Mouse (Mus musculus) embryonic facial prominence, embryonic 11.5 days (tissue): ENCODE results near the gene Gnaq. TPM values are rescaled to one million over a fixed set of nuclear protein-coding genes. Genes with fewer than 3 reads are reported as not detected.
A peak's percentile ranks its signal among the peaks of the same experiment; 100 is the strongest.

Experiments used
- ATAC-seq: fragments of 200-750 bp; cut with Nextera tagmentation; replicated peaks from 2 replicates; pipeline ENCODE4 v1.8.0; 2017; ENCODE audit warnings: low read depth; ENCODE audit not compliant: insufficient number of reproducible peaks, low FRiP score, low TSS enrichment
- DNase-seq: peaks from one replicate; pipeline ENCODE4 v3.0.0-alpha.2; 2015; ENCODE audit warnings: low spot score
- H3K27ac ChIP-seq: fragments of 300-500 bp; sonication (generic); replicated peaks from 2 replicates; pipeline ENCODE4 v1.5.1; 2014; ENCODE audit warnings: mild to moderate bottlenecking, low read depth, low read length, control low read depth
- H3K27me3 ChIP-seq: fragments of 300-500 bp; sonication (generic); 2 replicates; pipeline ENCODE4 v1.6.1; 2014; ENCODE audit warnings: mild to moderate bottlenecking, low read length, moderate library complexity, mixed read lengths; ENCODE audit not compliant: control insufficient read depth, insufficient read depth
- H3K36me3 ChIP-seq: fragments of 300-500 bp; sonication (generic); replicated peaks from 2 replicates; pipeline ENCODE4 v1.6.1; 2014; ENCODE audit warnings: low read depth, mild to moderate bottlenecking, low read length, moderate library complexity, mixed read lengths; ENCODE audit not compliant: control insufficient read depth, insufficient read depth
- H3K4me1 ChIP-seq: fragments of 300-500 bp; sonication (generic); 2 replicates; pipeline ENCODE4 v1.6.1; 2014; ENCODE audit warnings: low read length, mixed read lengths; ENCODE audit not compliant: control insufficient read depth, insufficient read depth
- H3K4me2 ChIP-seq: fragments of 300-500 bp; sonication (generic); 2 replicates; pipeline ENCODE4 v1.6.1; 2014; ENCODE audit warnings: low read depth, mild to moderate bottlenecking, control low read depth, low read length, moderate library complexity
- H3K4me3 ChIP-seq: fragments of 300-500 bp; sonication (generic); 2 replicates; pipeline ENCODE4 v1.5.1; 2014; ENCODE audit warnings: low read depth, low read length, control low read depth
- H3K9ac ChIP-seq: fragments of 300-500 bp; sonication (generic); replicated peaks from 2 replicates; pipeline ENCODE4 v1.6.1; 2014; ENCODE audit warnings: mild to moderate bottlenecking, control low read depth, low read length
- H3K9me3 ChIP-seq: fragments of 300-500 bp; sonication (generic); replicated peaks from 2 replicates; pipeline ENCODE4 v1.6.1; 2016; ENCODE audit warnings: mild to moderate bottlenecking, low read length, inconsistent platforms, mixed read lengths; ENCODE audit not compliant: control insufficient read depth
- WGBS: fragments of 180-500 bp; shearing (Covaris S2); extraction: QIAGEN DNeasy Blood & Tissue Kit; methylation state at CpG from one replicate; pipeline ENCODE4 v1.1.7; 2014; 5-methylcytosine and 5-hydroxymethylcytosine counted together
- polyA plus RNA-seq: library from polyadenylated mRNA; unstranded; fragments of >200 nt; fragmentation: Nextera tagmentation; extraction: Ambion mirVana; gene quantifications from 2 replicates; pipeline ENCODE4 v1.2.1, GENCODE M21; 2014

The Gnaq gene
- polyA plus RNA-seq, 1 experiment from 2014 or later, result 16.2 TPM

GRCm38 (mm10) chr19:16181852-16182475 is 49.3 kb downstream of the Gnaq start:
- 80% methylated on average over 7 of the region's 7 CpGs for WGBS
- no peak overlapping the region for H3K4me3 ChIP-seq
- H3K4me2 ChIP-seq, result no peak overlapping the region
- H3K9ac ChIP-seq, result no peak overlapping the region
- DNase-seq (peak; percentile 21), ATAC-seq (no peak)
- H3K36me3 ChIP-seq, result no peaks in the 10 kb centered on the region
- no peaks in the 10 kb centered on the region for H3K27me3 ChIP-seq
- no peaks in the 10 kb centered on the region; the same call in 1 of the 2 replicates for H3K4me1 ChIP-seq
- H3K27ac ChIP-seq, result no peak overlapping the region
- H3K9me3 ChIP-seq, result no peaks in the 10 kb centered on the region

GRCm38 (mm10) chr19:16183592-16184365 is 51.1 kb downstream of the Gnaq start:
- H3K4me2 ChIP-seq, result no peak overlapping the region
- ATAC-seq, result no peak
- 83% methylated on average over 10 of the region's 10 CpGs for WGBS
- no peaks in the 10 kb centered on the region for H3K27me3 ChIP-seq
- H3K4me3 ChIP-seq, result no peak overlapping the region
- H3K9ac ChIP-seq, result no peak overlapping the region
- H3K4me1 ChIP-seq, result 0 out of 2 replicates have a peak, but pooled peaks cover 3% of the 10 kb centered on the region
- DNase-seq, result no peak
- H3K27ac ChIP-seq, result no peak overlapping the region
- H3K36me3 ChIP-seq, result no peaks in the 10 kb centered on the region
- H3K9me3 ChIP-seq, result no peaks in the 10 kb centered on the region

- no peak for ATAC-seq
- Histone ChIP-seq H3K4me1 (0 out of 2 replicates have a peak, but pooled peaks cover 3% of the 10 kb centered on the region), H3K27ac (no peak overlapping the region), H3K9ac (no peak overlapping the region), H3K4me2 (no peak overlapping the region), H3K4me3 (no peak overlapping the region), H3K36me3 (no peaks in the 10 kb centered on the region), H3K27me3 (no peaks in the 10 kb centered on the region), H3K9me3 (no peaks in the 10 kb centered on the region)
- DNase-seq, result no peak
- WGBS, result 90% methylated on average over 3 of the region's 3 CpGs
Observed at GRCm38 (mm10) chr19:16186984-16187383, 54.4 kb downstream of the Gnaq start.

- ATAC-seq (no peak), DNase-seq (no peak)
- no peak overlapping the region for H3K9ac ChIP-seq
- H3K4me1 ChIP-seq, result 0 out of 2 replicates have a peak, but pooled peaks cover 3% of the 10 kb centered on the region
- H3K4me2 ChIP-seq, result no peak overlapping the region
- no peaks in the 10 kb centered on the region for H3K9me3 ChIP-seq
- no peaks in the 10 kb centered on the region for H3K36me3 ChIP-seq
- no peaks in the 10 kb centered on the region for H3K27me3 ChIP-seq
- H3K27ac ChIP-seq, result no peak overlapping the region
- 74% methylated on average over 2 of the region's 2 CpGs for WGBS
- no peak overlapping the region for H3K4me3 ChIP-seq
Observed at GRCm38 (mm10) chr19:16187952-16188351, 55.3 kb downstream of the Gnaq start.

- 77% methylated on average over 9 of the region's 9 CpGs for WGBS
- H3K9ac ChIP-seq, result no peak overlapping the region
- no peaks in the 10 kb centered on the region for H3K36me3 ChIP-seq
Observed at GRCm38 (mm10) chr19:16189066-16189765, 56.6 kb downstream of the Gnaq start.

GRCm38 (mm10) chr19:16198162-16198561 is 65.5 kb downstream of the Gnaq start:
- ATAC-seq (no peak), DNase-seq (no peak)
- Histone ChIP-seq H3K9me3 (no peaks in the 10 kb centered on the region), H3K4me2 (no peak overlapping the region), H3K9ac (no peak overlapping the region), H3K27me3 (no peaks in the 10 kb centered on the region), H3K36me3 (no peaks in the 10 kb centered on the region), H3K4me1 (no peaks in the 10 kb centered on the region), H3K4me3 (no peak overlapping the region), H3K27ac (no peak overlapping the region)
- WGBS, result 92% methylated on average over 3 of the region's 3 CpGs

More at GRCm38 (mm10) chr19:16189066-16189765, 56.6 kb downstream of the Gnaq start:
- Histone ChIP-seq H3K27ac (no peak overlapping the region), H3K4me3 (no peak overlapping the region), H3K4me1 (0 out of 2 replicates have a peak, but pooled peaks cover 3% of the 10 kb centered on the region), H3K9me3 (no peaks in the 10 kb centered on the region), H3K27me3 (no peaks in the 10 kb centered on the region), H3K4me2 (no peak overlapping the region)
- DNase-seq (no peak), ATAC-seq (no peak)

- H3K4me3 ChIP-seq, result no peak overlapping the region
- H3K27me3 ChIP-seq, result no peaks in the 10 kb centered on the region
- WGBS, result 95% methylated on average over 2 of the region's 2 CpGs
- H3K9ac ChIP-seq, result no peak overlapping the region
- no peaks in the 10 kb centered on the region for H3K4me1 ChIP-seq
- DNase-seq, result no peak
- H3K4me2 ChIP-seq, result no peak overlapping the region
- no peak overlapping the region for H3K27ac ChIP-seq
- ATAC-seq, result no peak
- H3K36me3 ChIP-seq, result no peaks in the 10 kb centered on the region
- H3K9me3 ChIP-seq, result no peaks in the 10 kb centered on the region
Observed at GRCm38 (mm10) chr19:16201356-16201755, 68.7 kb downstream of the Gnaq start.
